Mouse (Mus musculus) lung, adult 2 months (tissue): ENCODE measurements around the gene Ubxn10.

ENCODE experiments used
- CTCF ChIP-seq: fragments of 200-500 bp; IDR thresholded peaks from 2 replicates; pipeline ENCODE4 v1.5.1; 2011; ENCODE audit warnings: mild to moderate bottlenecking, low read length, control low read depth; ENCODE audit not compliant: insufficient read depth
- POLR2A ChIP-seq: fragments of 200-500 bp; IDR thresholded peaks from 2 replicates; pipeline ENCODE4 v1.6.1; 2011; ENCODE audit warnings: low read depth, mild to moderate bottlenecking, control low read depth, low read length, borderline replicate concordance; ENCODE audit errors: extremely low read depth

DNA sequence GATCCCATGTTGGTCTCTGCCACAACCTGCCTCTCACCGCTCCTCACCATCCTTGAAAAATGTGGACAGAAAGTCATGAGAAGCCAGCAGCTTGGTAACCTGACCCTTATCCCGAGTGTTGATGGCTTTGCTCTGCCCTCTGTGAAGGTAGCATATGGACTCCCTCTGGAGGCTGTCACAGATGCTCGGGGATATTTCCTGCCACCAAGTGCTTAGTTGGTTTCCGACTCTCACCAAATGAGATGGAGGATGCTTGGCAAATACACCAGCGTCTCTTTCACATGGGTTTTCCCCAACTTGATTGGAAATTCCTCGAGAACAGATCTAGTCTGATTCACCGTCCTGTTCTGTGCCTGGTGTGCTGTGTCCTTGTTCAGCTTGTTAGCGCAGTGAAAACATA is 24.3 kb downstream of the Ubxn10 start:
- TF ChIP-seq CTCF (no peak), POLR2A (no peak)
